Mouse (Mus musculus): ENCODE results near the gene Tbcd.

Gene Tbcd

GRCm38 (mm10) chr11:121475699-121476415, 24.1 kb downstream of the Tbcd start:
- CTCF ChIA-PET: interaction anchor here (0.7 kb wide), 1 partner anchor 239 kb away, joined by 3 read pairs; no protein-coding TSS in a partner anchor

- CTCF ChIA-PET: no interaction called here
Measured at GRCm38 (mm10) chr11:121479476-121480203, 27.9 kb downstream of the Tbcd start.

- CTCF ChIA-PET: no interaction called here
Measured at GRCm38 (mm10) chr11:121481129-121481528, 29.4 kb downstream of the Tbcd start.

- CTCF ChIA-PET: no interaction called here
Measured at GRCm38 (mm10) chr11:121485882-121486281, 34.1 kb downstream of the Tbcd start.

GRCm38 (mm10) chr11:121490651-121491050, 38.9 kb downstream of the Tbcd start:
- CTCF ChIA-PET: no interaction called here

- CTCF ChIA-PET: no interaction called here
Measured at GRCm38 (mm10) chr11:121500595-121500994, 48.8 kb downstream of the Tbcd start.

GRCm38 (mm10) chr11:121501525-121501924, 49.8 kb downstream of the Tbcd start:
- CTCF ChIA-PET: no interaction called here

- CTCF ChIA-PET: no interaction called here
Measured at GRCm38 (mm10) chr11:121502000-121502860, 50.5 kb downstream of the Tbcd start.

- CTCF ChIA-PET: no interaction called here
Measured at GRCm38 (mm10) chr11:121508478-121508877, 56.7 kb downstream of the Tbcd start.

- CTCF ChIA-PET: no interaction called here
Measured at GRCm38 (mm10) chr11:121510512-121511246, 58.9 kb downstream of the Tbcd start.

- CTCF ChIA-PET: no interaction called here
Measured at GRCm38 (mm10) chr11:121512896-121513572, 61.3 kb downstream of the Tbcd start.

- CTCF ChIA-PET: no interaction called here
Measured at GRCm38 (mm10) chr11:121515996-121516395, 64.2 kb downstream of the Tbcd start.

- CTCF ChIA-PET: no interaction called here
Measured at GRCm38 (mm10) chr11:121516906-121517305, 65.2 kb downstream of the Tbcd start.

GRCm38 (mm10) chr11:121517687-121518465, 66.1 kb downstream of the Tbcd start:
- CTCF ChIA-PET: no interaction called here

- CTCF ChIA-PET: no interaction called here
Measured at GRCm38 (mm10) chr11:121519131-121519530, 67.4 kb downstream of the Tbcd start, which contains the start of gene Zfp750. Zfp750 (minus strand) TSS chr11:121519333.

- CTCF ChIA-PET: no interaction called here
Measured at GRCm38 (mm10) chr11:121519703-121520102, 68.0 kb downstream of the Tbcd start.

- CTCF ChIA-PET: no interaction called here
Measured at GRCm38 (mm10) chr11:121520761-121521160, 69.0 kb downstream of the Tbcd start.

GRCm38 (mm10) chr11:121522156-121522762, 70.5 kb downstream of the Tbcd start:
- CTCF ChIA-PET: no interaction called here

GRCm38 (mm10) chr11:121524191-121524590, 72.4 kb downstream of the Tbcd start:
- CTCF ChIA-PET: no interaction called here

GRCm38 (mm10) chr11:121529747-121530146, 78.0 kb downstream of the Tbcd start:
- CTCF ChIA-PET: no interaction called here

All from spleen, embryonic (tissue).